Mouse (Mus musculus) limb, embryonic 13.5 days (tissue): ENCODE data around the gene Nrip1. TPM values are rescaled to one million over a fixed set of nuclear protein-coding genes. Genes with fewer than 3 reads are reported as not detected.

Source experiments
- ATAC-seq: fragments of 200-750 bp; cut with Nextera tagmentation; 2 replicates; pipeline ENCODE4 v1.8.0; 2017; ENCODE audit warnings: low read depth, moderate number of reproducible peaks, moderate TSS enrichment; ENCODE audit not compliant: low FRiP score
- H3K27ac ChIP-seq: fragments of 300-500 bp; sonication (generic); 2 replicates; pipeline ENCODE4 v1.5.1; 2015; ENCODE audit warnings: inconsistent platforms, mild to moderate bottlenecking, moderate library complexity
- H3K27me3 ChIP-seq: fragments of 300-500 bp; sonication (generic); 2 replicates; pipeline ENCODE4 v1.6.1; 2015; ENCODE audit warnings: mild to moderate bottlenecking, inconsistent platforms
- H3K36me3 ChIP-seq: fragments of 300-500 bp; sonication (generic); 2 replicates; pipeline ENCODE4 v1.6.1; 2015; ENCODE audit warnings: inconsistent platforms, mild to moderate bottlenecking, moderate library complexity
- H3K4me1 ChIP-seq: fragments of 300-500 bp; sonication (generic); 2 replicates; pipeline ENCODE4 v1.6.1; 2015; ENCODE audit warnings: inconsistent platforms
- H3K4me2 ChIP-seq: fragments of 300-500 bp; sonication (generic); replicated peaks from 2 replicates; pipeline ENCODE4 v1.6.1; 2015; ENCODE audit warnings: inconsistent platforms, mild to moderate bottlenecking, moderate library complexity
- H3K4me3 ChIP-seq: fragments of 300-500 bp; sonication (generic); 2 replicates; pipeline ENCODE4 v1.5.1; 2015; ENCODE audit warnings: moderate library complexity, mild to moderate bottlenecking, inconsistent platforms
- H3K9ac ChIP-seq: fragments of 300-500 bp; sonication (generic); 2 replicates; pipeline ENCODE4 v1.6.1; 2015; ENCODE audit warnings: mild to moderate bottlenecking, inconsistent platforms
- H3K9me3 ChIP-seq: fragments of 300-500 bp; sonication (generic); 2 replicates; pipeline ENCODE4 v1.6.1; 2016; ENCODE audit warnings: inconsistent platforms
- WGBS: fragments of 180-500 bp; shearing (Covaris S2); methylation state at CpG from one replicate; pipeline ENCODE4 v1.1.7; 2015; 5-methylcytosine and 5-hydroxymethylcytosine counted together
- polyA plus RNA-seq: library from polyadenylated mRNA; unstranded; fragments of >200 nt; fragmentation: Nextera tagmentation; extraction: Ambion mirVana; gene quantifications from 2 replicates; pipeline ENCODE4 v1.2.1, GENCODE M21; 2015

Nrip1 gene
- polyA plus RNA-seq, 1 experiment from 2014 or later = 39.4 TPM

GRCm38 (mm10) chr16:76281850-76282249 is 91.8 kb downstream of the Nrip1 start:
- Histone ChIP-seq H3K27me3 (no peaks in the 10 kb centered on the region), H3K4me1 (no peaks in the 10 kb centered on the region), H3K9ac (no peak overlapping the region), H3K36me3 (no peaks in the 10 kb centered on the region), H3K4me2 (no peak overlapping the region), H3K27ac (no peak overlapping the region), H3K9me3 (no peaks in the 10 kb centered on the region), H3K4me3 (no peak overlapping the region)
- 83% methylated on average over 6 of the region's 6 CpGs for WGBS
- no peak for ATAC-seq

GRCm38 (mm10) chr16:76280365-76280764 is 93.3 kb downstream of the Nrip1 start:
- Histone ChIP-seq H3K27me3 (no peaks in the 10 kb centered on the region), H3K4me2 (no peak overlapping the region), H3K9me3 (no peaks in the 10 kb centered on the region), H3K4me3 (no peak overlapping the region), H3K27ac (no peak overlapping the region), H3K36me3 (no peaks in the 10 kb centered on the region), H3K9ac (no peak overlapping the region), H3K4me1 (no peaks in the 10 kb centered on the region)
- no peak for ATAC-seq
- WGBS = 87% methylated on average over 8 of the region's 8 CpGs

GRCm38 (mm10) chr16:76276271-76276670 is 97.4 kb downstream of the Nrip1 start:
- ATAC-seq = no peak
- Histone ChIP-seq H3K36me3 (no peaks in the 10 kb centered on the region), H3K9me3 (no peaks in the 10 kb centered on the region), H3K27me3 (no peaks in the 10 kb centered on the region), H3K4me3 (no peak overlapping the region), H3K27ac (no peak overlapping the region), H3K4me2 (no peak overlapping the region), H3K4me1 (no peaks in the 10 kb centered on the region), H3K9ac (no peak overlapping the region)
- WGBS = 85% methylated on average over 3 of the region's 3 CpGs

DNA sequence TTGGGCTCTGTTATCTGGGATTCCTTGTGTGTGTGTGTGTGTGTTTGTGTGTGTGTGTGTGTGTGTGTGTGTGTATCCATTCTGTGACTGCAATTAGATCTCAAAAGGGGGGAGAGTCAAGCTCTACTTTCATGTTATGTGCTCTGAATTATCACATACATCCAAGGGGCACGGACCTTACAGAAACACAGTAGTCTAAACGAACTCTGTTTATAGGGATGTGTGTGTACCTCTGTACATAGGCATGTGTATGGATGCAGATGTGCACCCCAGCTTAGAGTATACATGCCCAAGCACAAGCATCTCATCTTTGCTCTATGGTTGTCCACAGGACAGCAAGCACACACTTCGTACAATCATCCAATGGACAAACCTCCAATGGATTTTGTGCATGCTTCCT is 98.0 kb downstream of the Nrip1 start:
- Histone ChIP-seq H3K27me3 (no peaks in the 10 kb centered on the region), H3K4me2 (no peak overlapping the region), H3K36me3 (no peaks in the 10 kb centered on the region), H3K4me1 (no peaks in the 10 kb centered on the region), H3K9me3 (no peaks in the 10 kb centered on the region), H3K9ac (no peak overlapping the region), H3K4me3 (no peak overlapping the region), H3K27ac (no peak overlapping the region)
- ATAC-seq = no peak
- 81% methylated on average over 3 of the region's 3 CpGs for WGBS

GRCm38 (mm10) chr16:76275166-76275565 is 98.5 kb downstream of the Nrip1 start:
- Histone ChIP-seq H3K9me3 (no peaks in the 10 kb centered on the region), H3K4me2 (no peak overlapping the region), H3K36me3 (no peaks in the 10 kb centered on the region), H3K4me1 (no peaks in the 10 kb centered on the region), H3K4me3 (no peak overlapping the region), H3K27ac (no peak overlapping the region), H3K9ac (no peak overlapping the region), H3K27me3 (no peaks in the 10 kb centered on the region)
- 75% methylated on average over 7 of the region's 7 CpGs for WGBS
- ATAC-seq = no peak

DNA sequence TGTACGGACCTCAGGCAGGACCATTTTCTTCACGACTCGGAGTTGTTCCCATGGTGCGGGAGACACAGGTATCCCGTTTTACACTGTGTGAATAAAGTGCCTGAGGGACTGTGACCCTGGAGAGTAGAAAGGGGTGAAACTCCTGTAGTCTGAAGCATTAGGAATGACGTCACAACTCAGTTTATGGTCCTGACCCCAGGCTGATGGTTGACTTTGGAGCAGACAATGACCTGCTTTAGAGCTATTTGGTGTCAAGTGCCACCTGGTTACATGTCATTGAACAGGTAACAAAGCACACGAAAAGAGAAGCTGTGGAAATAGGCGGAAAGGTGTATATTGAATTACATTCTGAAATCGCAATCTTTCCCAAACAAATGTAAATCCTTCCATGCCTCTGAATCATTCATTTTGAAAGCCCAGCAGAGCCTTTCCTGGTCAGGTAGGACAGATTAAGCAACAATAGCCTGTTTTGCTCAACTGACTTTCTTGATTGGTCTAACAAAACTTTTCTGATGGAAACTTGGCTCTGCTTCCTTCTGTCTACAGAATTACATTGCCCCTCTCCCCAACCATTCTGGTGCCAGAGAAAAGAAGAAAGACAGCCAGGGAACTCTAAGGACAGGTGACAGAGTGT is 106.9 kb downstream of the Nrip1 start:
- H3K4me3 ChIP-seq = no peak overlapping the region
- no peak overlapping the region for H3K4me2 ChIP-seq
- no peak overlapping the region for H3K9ac ChIP-seq
- 77% methylated on average over 9 of the region's 9 CpGs for WGBS
- H3K9me3 ChIP-seq = no peaks in the 10 kb centered on the region
- H3K27ac ChIP-seq = no peak overlapping the region
- ATAC-seq = no peak
- no peaks in the 10 kb centered on the region for H3K36me3 ChIP-seq
- no peaks in the 10 kb centered on the region for H3K27me3 ChIP-seq
- H3K4me1 ChIP-seq = 0 out of 2 replicates have a peak, but pooled peaks cover 5% of the 10 kb centered on the region

DNA sequence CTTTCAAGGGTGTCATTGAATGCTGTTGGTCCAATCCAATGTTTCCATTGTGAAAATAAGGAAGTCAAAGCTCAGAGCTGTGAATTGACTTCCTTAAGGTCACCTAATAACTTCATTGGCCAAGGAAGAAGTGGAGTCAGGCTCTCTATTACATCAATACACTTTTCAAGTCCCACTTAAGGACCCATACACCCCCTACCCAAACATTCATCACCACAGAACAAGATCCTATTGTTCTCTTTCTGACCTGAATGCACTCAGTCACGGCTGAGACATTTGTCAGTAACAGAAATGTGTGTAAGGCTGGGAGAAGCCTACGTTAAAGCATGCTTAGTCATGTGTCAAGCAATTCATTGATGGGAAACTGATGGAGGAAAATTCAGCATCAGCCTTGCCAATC is 107.8 kb downstream of the Nrip1 start:
- Histone ChIP-seq H3K27me3 (no peaks in the 10 kb centered on the region), H3K36me3 (no peaks in the 10 kb centered on the region), H3K27ac (no peak overlapping the region), H3K4me1 (0 out of 2 replicates have a peak, but pooled peaks cover 5% of the 10 kb centered on the region), H3K4me2 (no peak overlapping the region), H3K9ac (no peak overlapping the region), H3K9me3 (no peaks in the 10 kb centered on the region), H3K4me3 (no peak overlapping the region)
- WGBS = 46% methylated on average over 2 of the region's 2 CpGs
- no peak for ATAC-seq

GRCm38 (mm10) chr16:76265301-76265700 is 108.3 kb downstream of the Nrip1 start:
- Histone ChIP-seq H3K4me1 (0 out of 2 replicates have a peak, but pooled peaks cover 5% of the 10 kb centered on the region), H3K9ac (no peak overlapping the region), H3K4me2 (no peak overlapping the region), H3K9me3 (no peaks in the 10 kb centered on the region), H3K27me3 (no peaks in the 10 kb centered on the region), H3K36me3 (no peaks in the 10 kb centered on the region), H3K4me3 (no peak overlapping the region), H3K27ac (no peak overlapping the region)
- no peak for ATAC-seq
- WGBS = 56% methylated on average over 6 of the region's 6 CpGs

DNA sequence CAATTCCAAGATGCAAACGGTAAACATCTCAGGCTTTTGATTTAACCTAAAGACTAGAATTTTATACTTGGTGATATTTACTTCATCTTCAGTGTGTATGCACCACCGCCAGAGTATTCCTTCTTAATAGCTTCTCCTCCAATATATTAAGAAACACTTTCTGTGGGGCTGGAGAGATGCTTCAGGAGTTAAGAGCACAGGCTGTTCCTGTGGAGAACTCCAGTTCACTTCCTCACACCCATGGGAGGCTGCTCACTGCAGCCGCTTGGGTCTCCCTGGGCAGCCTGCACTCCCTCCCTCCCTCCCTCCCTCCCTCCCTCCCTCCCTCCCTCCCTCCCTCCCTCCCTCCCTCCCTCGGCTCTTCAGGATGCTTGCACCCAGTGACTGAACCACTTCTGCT is 110.2 kb downstream of the Nrip1 start:
- Histone ChIP-seq H3K9ac (no peak overlapping the region), H3K36me3 (no peaks in the 10 kb centered on the region), H3K27ac (no peak overlapping the region), H3K27me3 (no peaks in the 10 kb centered on the region), H3K9me3 (no peaks in the 10 kb centered on the region), H3K4me3 (no peak overlapping the region), H3K4me1 (0 out of 2 replicates have a peak, but pooled peaks cover 5% of the 10 kb centered on the region), H3K4me2 (no peak overlapping the region)
- no peak for ATAC-seq
- WGBS = 67% methylated on average over 3 of the region's 4 CpGs

GRCm38 (mm10) chr16:76260296-76260695 is 113.3 kb downstream of the Nrip1 start:
- H3K4me1 ChIP-seq = 0 out of 2 replicates have a peak, but pooled peaks cover 2% of the 10 kb centered on the region
- no peak overlapping the region for H3K27ac ChIP-seq
- H3K9ac ChIP-seq = no peak overlapping the region
- H3K4me2 ChIP-seq = no peak overlapping the region
- no peaks in the 10 kb centered on the region for H3K9me3 ChIP-seq
- WGBS = 66% methylated on average over 6 of the region's 6 CpGs
- no peaks in the 10 kb centered on the region for H3K27me3 ChIP-seq
- H3K4me3 ChIP-seq = no peak overlapping the region
- no peaks in the 10 kb centered on the region for H3K36me3 ChIP-seq
- ATAC-seq = no peak

- H3K4me1 ChIP-seq = no peaks in the 10 kb centered on the region
- H3K9me3 ChIP-seq = no peaks in the 10 kb centered on the region
- ATAC-seq = no peak
- no peak overlapping the region for H3K27ac ChIP-seq
- no peak overlapping the region for H3K9ac ChIP-seq
- H3K4me2 ChIP-seq = no peak overlapping the region
- no peaks in the 10 kb centered on the region for H3K27me3 ChIP-seq
- H3K4me3 ChIP-seq = no peak overlapping the region
- H3K36me3 ChIP-seq = no peaks in the 10 kb centered on the region
- WGBS = 78% methylated on average over 10 of the region's 10 CpGs
Observed at GRCm38 (mm10) chr16:76251826-76252225, 121.8 kb downstream of the Nrip1 start.

GRCm38 (mm10) chr16:76249345-76250091 is 124.1 kb downstream of the Nrip1 start:
- no peak overlapping the region for H3K4me2 ChIP-seq
- WGBS = 60% methylated on average over 18 of the region's 18 CpGs
- no peak overlapping the region for H3K27ac ChIP-seq
- H3K9ac ChIP-seq = no peak overlapping the region
- no peaks in the 10 kb centered on the region for H3K4me1 ChIP-seq
- no peaks in the 10 kb centered on the region for H3K9me3 ChIP-seq
- no peaks in the 10 kb centered on the region for H3K27me3 ChIP-seq
- ATAC-seq = no peak
- H3K4me3 ChIP-seq = no peak overlapping the region
- no peaks in the 10 kb centered on the region for H3K36me3 ChIP-seq
